Mouse (Mus musculus): ENCODE measurements around the gene Scrn1. TPM values are rescaled to one million over a fixed set of nuclear protein-coding genes. Genes with fewer than 3 reads are reported as not detected.

The Scrn1 gene
- total RNA-seq, 2 experiments from 2014 or later = 0.05 TPM; not detected in 1

DNA sequence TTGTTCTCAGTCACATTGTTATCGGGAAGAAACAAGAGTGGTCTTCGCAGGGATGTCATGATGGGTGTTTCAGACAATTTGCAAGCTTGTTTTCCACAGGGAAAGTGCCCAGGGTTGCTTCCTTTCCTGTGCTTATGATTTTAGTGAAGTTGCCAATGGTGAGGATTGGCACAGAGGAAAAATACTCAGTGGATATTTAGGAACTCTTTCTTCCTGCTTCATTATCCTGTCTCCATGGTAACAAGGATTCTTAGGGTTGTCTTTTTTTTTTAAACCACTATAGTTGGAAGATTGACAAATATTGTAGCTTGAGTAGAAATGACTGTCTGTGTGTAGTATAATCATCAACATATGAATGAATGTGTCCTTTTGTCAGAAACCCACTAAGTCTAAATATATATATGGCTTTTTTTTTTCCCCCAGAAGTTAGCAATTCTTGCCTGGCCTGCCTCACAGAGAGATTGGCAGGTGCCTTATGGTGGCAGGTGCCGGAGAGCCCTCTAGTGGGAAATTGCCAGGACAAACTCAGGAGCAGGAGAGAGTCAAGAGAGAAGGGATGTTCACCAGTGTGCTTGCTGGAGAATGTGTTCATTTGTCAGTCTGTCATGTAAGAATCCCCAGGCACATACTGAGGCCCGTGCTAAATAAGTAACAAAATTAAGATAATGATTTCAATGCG is 87.5 kb downstream of the Scrn1 start:
- no peak for ATAC-seq (replicated peaks; ENCODE audit: poor library complexity)

DNA sequence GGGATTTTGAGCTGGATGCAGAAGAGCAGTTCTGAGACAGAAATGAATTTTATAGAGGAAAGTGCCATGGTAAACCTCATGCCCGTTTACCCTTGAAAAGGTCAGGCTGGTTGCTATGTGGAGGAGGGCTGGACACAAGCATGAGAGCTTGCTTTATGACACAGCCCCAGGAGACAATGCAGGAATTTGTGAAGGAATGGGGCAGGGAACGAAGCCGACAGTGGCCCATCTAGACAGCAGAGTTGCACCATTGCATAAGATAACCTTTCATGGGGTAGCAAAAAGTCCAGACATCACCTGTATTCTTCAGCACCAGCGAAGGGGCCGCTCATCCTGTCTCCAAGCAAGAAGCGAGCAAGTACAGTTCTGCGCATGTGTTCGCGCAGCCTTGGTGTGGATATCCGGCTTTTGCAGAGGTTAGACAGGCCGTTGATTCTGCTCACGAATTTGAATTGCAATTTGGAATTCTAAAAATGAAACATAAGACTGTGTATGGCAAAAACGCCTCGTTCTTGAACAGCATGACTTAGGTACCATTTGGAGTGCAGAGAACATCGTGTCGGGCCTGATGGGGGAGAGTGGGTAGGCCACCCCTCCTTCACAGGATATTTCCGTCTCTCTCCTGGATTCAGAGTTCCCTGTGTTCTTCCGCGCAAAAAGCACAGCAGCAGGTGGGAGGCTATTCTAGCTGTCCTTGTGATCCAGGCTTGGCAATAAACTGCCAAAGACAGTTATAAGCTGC is 90.2 kb downstream of the Scrn1 start:
- no peak for ATAC-seq (replicated peaks; ENCODE audit: poor library complexity)

DNA sequence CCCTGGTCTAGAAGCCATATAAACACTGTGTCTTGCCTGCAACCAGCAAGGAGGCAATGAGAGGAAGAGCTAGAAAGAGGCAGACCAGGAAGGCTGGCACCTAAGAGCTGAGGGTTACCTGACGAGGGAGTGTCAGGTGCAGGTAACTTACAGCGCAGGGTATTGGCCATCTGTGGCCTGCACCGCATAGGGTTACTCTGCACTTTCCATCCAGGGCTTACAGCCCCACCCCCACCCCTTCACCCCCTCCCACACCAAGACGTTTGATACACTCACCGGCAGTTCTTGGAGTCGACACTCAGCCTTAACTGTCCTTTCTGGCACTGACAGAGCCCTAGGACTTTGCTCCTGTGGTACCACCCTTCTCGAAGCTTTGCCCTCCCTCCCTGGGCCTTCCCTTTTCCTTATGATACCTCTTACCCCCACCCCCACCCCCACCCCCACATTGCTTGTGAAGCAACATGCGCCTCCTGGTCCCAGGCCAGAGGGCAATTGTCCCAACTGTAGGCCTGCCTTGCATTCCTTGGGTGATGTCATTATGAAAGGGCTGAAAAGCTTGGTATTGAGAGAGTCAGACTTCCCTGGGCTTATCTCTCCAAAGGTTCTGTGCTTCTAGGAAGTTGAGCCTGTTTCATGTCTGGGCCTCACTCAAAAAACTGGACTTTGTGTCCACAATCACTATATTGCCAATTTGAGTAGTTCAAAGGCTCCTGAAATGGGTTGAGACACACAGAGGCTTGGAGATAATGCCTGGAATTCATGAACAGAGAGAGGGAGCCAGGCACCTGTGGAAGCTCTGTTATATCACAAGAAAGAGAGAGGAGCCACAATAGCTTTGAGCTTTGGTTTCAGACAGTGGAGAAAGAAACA is 93.2 kb downstream of the Scrn1 start:
- ATAC-seq (replicated peaks; ENCODE audit: poor library complexity) = no peak

- ATAC-seq (replicated peaks; ENCODE audit: poor library complexity) = no peak
Observed at GRCm38 (mm10) chr6:54471866-54472265, 94.4 kb downstream of the Scrn1 start.

- no peak for ATAC-seq (replicated peaks; ENCODE audit: poor library complexity)
Observed at GRCm38 (mm10) chr6:54467371-54467770, 98.9 kb downstream of the Scrn1 start.

GRCm38 (mm10) chr6:54464926-54465325 is 101.4 kb downstream of the Scrn1 start:
- ATAC-seq (replicated peaks; ENCODE audit: poor library complexity) = no peak

DNA sequence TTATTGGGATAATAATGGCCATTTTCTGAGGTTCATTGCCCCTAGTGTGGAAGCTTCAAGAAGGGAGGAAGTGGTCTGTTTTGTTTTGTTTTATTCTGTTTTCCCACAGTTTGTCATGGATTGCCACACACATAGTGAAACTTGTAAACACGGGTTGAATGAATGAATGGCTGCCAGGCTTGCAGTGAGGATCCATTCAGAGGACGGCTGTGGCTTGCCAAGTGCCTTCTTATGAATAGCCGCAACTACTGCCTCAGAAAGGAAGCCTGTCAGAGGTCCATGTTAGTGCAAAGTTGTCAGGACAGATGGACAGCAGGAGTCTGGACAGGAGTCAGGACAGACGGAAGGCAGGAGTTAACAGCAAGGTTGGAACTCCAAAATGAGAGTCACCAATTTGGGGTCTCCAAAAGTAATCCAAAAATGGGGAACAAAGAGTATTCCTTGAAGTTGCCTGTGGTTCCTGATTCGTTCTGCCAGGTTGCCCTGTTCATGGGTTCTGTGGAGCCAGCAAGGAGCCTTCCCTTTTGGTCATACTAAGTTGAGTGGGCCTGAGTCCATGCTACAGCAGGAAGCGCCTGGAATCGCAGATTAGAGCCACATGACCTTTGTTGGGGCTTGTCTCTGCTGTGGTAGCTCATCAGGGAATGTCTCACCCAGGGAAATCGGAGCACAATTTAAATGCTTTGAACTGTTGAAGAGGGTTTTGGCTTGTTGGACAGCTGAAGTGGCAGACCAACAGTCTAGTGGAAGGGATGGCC is 102.4 kb downstream of the Scrn1 start:
- no peak for ATAC-seq (replicated peaks; ENCODE audit: poor library complexity)

GRCm38 (mm10) chr6:54462766-54463165 is 103.5 kb downstream of the Scrn1 start:
- no peak for ATAC-seq (replicated peaks; ENCODE audit: poor library complexity)

- 0 out of 2 replicates have a peak, but pooled peaks have one; percentile 14 for ATAC-seq (replicated peaks; ENCODE audit: poor library complexity)
Observed at GRCm38 (mm10) chr6:54460915-54461671, 105.2 kb downstream of the Scrn1 start.

GRCm38 (mm10) chr6:54460172-54460914 is 105.9 kb downstream of the Scrn1 start:
- no peak for ATAC-seq (replicated peaks; ENCODE audit: poor library complexity)

DNA sequence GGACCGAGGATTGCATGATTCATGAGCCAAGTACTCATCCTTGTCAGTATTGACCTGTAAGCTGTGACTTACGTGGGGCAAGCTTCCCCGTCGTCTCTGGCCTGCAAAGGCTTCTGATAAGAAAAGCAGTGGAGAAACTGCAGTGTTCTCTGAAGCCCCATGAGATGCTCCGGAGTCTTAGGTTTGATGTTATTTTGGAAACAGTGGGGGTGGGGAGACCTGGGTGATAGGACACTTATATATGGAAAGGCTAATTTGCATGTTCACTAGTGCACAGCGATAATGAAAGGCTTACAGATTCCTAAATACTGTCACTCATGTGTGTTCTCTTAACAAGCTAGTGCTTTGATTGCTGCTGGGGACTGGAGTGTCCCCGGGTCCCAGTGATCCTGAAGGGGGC is 106.6 kb downstream of the Scrn1 start:
- ATAC-seq (replicated peaks; ENCODE audit: poor library complexity) = no peak

Other genes with a start within 250 kb of the Scrn1 start
- gene Prr15, start 240.7 kb downstream of the Scrn1 start, total RNA-seq (2015) = 0.17 TPM in 1 of 2 replicates, not detected in the other
- gene Prr15, start 240.7 kb downstream of the Scrn1 start, total RNA-seq (2017) = 0.04 TPM in 1 of 2 replicates, not detected in the other
- not detected in 2 replicates for gene Wipf3, start 136.9 kb downstream of the Scrn1 start, total RNA-seq (2015)
- not detected in 2 replicates for gene Wipf3, start 136.9 kb downstream of the Scrn1 start, total RNA-seq (2017)
- gene Plekha8, start 28.6 kb upstream of the Scrn1 start, total RNA-seq (2015) = 1.9 and 2.5 TPM in 2 replicates
- 1.5 and 2.2 TPM in 2 replicates for gene Plekha8, start 28.6 kb upstream of the Scrn1 start, total RNA-seq (2017)
- gene Fkbp14, start 30.8 kb upstream of the Scrn1 start, total RNA-seq (2015) = 0.54 TPM in 1 of 2 replicates, not detected in the other
- 0.29 TPM in 1 of 2 replicates, not detected in the other for gene Fkbp14, start 30.8 kb upstream of the Scrn1 start, total RNA-seq (2017)
- gene Mturn, start 115.1 kb upstream of the Scrn1 start, total RNA-seq (2015) = 0.17 and 0.34 TPM in 2 replicates
- 0.17 and 0.30 TPM in 2 replicates for gene Mturn, start 115.1 kb upstream of the Scrn1 start, total RNA-seq (2017)

Data from megakaryocyte progenitor cell, adult 5-6 weeks (primary cell).